Mouse (Mus musculus) ES-E14 (cell line): Measurements from ENCODE around the gene Pacsin3.

Experiments used
- CHD2 ChIP-seq: IDR thresholded peaks from 2 replicates; pipeline ENCODE4 v1.6.1; 2014; ENCODE audit warnings: mild to moderate bottlenecking, low read depth, low read length, inconsistent platforms
- HCFC1 ChIP-seq: IDR thresholded peaks from 2 replicates; pipeline ENCODE4 v1.6.1; 2012; ENCODE audit warnings: low read length, inconsistent platforms, borderline replicate concordance; ENCODE audit not compliant: insufficient read depth
- MAFK ChIP-seq: IDR thresholded peaks from 2 replicates; pipeline ENCODE4 v1.6.1; 2014; ENCODE audit warnings: mild to moderate bottlenecking, low read depth, low read length, inconsistent platforms; ENCODE audit not compliant: insufficient read depth
- ZC3H11A ChIP-seq: IDR thresholded peaks from 2 replicates; pipeline ENCODE4 v1.6.1; 2012; ENCODE audit warnings: low read depth, mild to moderate bottlenecking, inconsistent platforms, low read length, borderline replicate concordance
- ZNF384 ChIP-seq: IDR thresholded peaks from 2 replicates; pipeline ENCODE4 v1.6.1; 2012; ENCODE audit warnings: low read depth, low read length, inconsistent platforms

- TF ChIP-seq CHD2 (no peak), ZC3H11A (no peak), MAFK (no peak), ZNF384 (no peak), HCFC1 (no peak)
Measured at GRCm38 (mm10) chr2:91255661-91256150, at the start of gene Pacsin3.
